Mouse (Mus musculus) spleen, postnatal 36 days (tissue): ENCODE data around the gene Pigm.

Experiments used
- DNase-seq, 2 experiments: peaks; one replicate each; pipeline ENCODE4 v3.0.0; 2022; ENCODE audit warnings: low spot score in 2 of 2, mixed read lengths in 1 of 2

The Pigm gene

GRCm38 (mm10) chr1:172376198-172376667, at the start of gene Pigm:
Gene Pigm (plus strand): TSS chr1:172376546.
- peak; percentile 98 for DNase-seq

- DNase-seq: no peak
Observed at GRCm38 (mm10) chr1:172326684-172327083, 49.7 kb upstream of the Pigm start.

GRCm38 (mm10) chr1:172327206-172328001, 48.9 kb upstream of the Pigm start:
- DNase-seq: no peak

GRCm38 (mm10) chr1:172328041-172328440, 48.3 kb upstream of the Pigm start:
- DNase-seq: no peak

GRCm38 (mm10) chr1:172328461-172328860, 47.9 kb upstream of the Pigm start:
- no peak for DNase-seq

GRCm38 (mm10) chr1:172329131-172329530, 47.2 kb upstream of the Pigm start, which contains the start of gene Kcnj9:
Gene Kcnj9 (minus strand): TSS chr1:172329318.
- no peak for DNase-seq

- no peak for DNase-seq
Observed at GRCm38 (mm10) chr1:172329616-172330015, 46.7 kb upstream of the Pigm start.

GRCm38 (mm10) chr1:172331422-172331947, 44.9 kb upstream of the Pigm start:
- no peak for DNase-seq

GRCm38 (mm10) chr1:172332925-172333324, 43.4 kb upstream of the Pigm start:
- no peak for DNase-seq

- no peak for DNase-seq
Observed at GRCm38 (mm10) chr1:172333512-172333911, 42.8 kb upstream of the Pigm start.

- DNase-seq: no peak
Observed at GRCm38 (mm10) chr1:172335804-172336203, 40.5 kb upstream of the Pigm start.

- DNase-seq: no peak
Observed at GRCm38 (mm10) chr1:172337411-172338185, 38.7 kb upstream of the Pigm start.

- peak; percentile 59 to 61 for DNase-seq
Observed at GRCm38 (mm10) chr1:172340729-172341321, 35.5 kb upstream of the Pigm start, which contains the start of gene Kcnj10. Gene Kcnj10 (plus strand): TSS chr1:172341210.

- no peak for DNase-seq
Observed at GRCm38 (mm10) chr1:172341386-172341785, 35.0 kb upstream of the Pigm start.

- no peak for DNase-seq
Observed at GRCm38 (mm10) chr1:172342729-172343128, 33.6 kb upstream of the Pigm start.

GRCm38 (mm10) chr1:172343914-172344313, 32.4 kb upstream of the Pigm start:
- DNase-seq: no peak

GRCm38 (mm10) chr1:172344820-172345219, 31.5 kb upstream of the Pigm start:
- no peak for DNase-seq

- DNase-seq: no peak
Observed at GRCm38 (mm10) chr1:172346707-172347106, 29.6 kb upstream of the Pigm start.

GRCm38 (mm10) chr1:172347382-172347781, 29.0 kb upstream of the Pigm start:
- no peak for DNase-seq

GRCm38 (mm10) chr1:172349504-172349903, 26.8 kb upstream of the Pigm start:
- no peak for DNase-seq

- no peak for DNase-seq
Observed at GRCm38 (mm10) chr1:172349916-172350812, 26.2 kb upstream of the Pigm start.
